7 mouse cellular contexts compared by ENCODE assay signal in the genomic region with DNA sequence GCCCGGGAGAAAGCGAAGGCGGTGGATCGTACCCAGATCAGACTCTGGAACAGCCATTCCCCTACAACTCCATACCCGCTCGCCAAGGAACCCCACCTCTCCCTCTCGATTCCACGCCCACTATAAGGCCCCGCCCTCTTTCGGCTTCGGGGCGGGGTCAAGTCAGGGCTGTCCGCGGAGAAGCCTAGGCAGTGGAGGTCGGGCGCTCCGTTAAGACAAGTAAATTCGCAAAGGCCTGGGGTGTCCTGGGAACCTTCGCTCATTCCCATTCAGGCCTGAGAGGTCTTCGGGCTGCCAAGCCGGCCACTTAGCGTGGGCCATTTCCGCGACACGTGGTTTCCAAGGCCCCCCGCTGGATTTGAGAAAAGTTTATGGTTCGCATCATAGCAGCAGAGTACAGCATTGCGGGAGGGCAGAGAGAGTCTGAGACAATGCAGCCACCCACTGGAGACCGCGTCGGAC. TPM values are rescaled to one million over a fixed set of nuclear protein-coding genes. Genes with fewer than 3 reads are reported as not detected.
DNase-seq lines count a peak whose midpoint lies in the region; ATAC-seq lines count a peak whose summit lies in the region.

TSS of gene Ptges2 (plus strand) at position 413 of the 462 bp plus-strand sequence.

- intact Hi-C loops in left cerebral cortex, postnatal 14 days (cut with DNase I), result no loop called here

- peak within 1 kb of the TSS; percentile 97 for H3K4me3 ChIP-seq in intestine, embryonic 14.5 days (ENCODE audit: low read depth, low read length)

- 1% methylated on average over 29 of the region's 31 CpGs for WGBS in intestine, embryonic 14.5 days

- ATAC-seq in intestine, embryonic 14.5 days (replicated peaks; ENCODE audit: low FRiP score, low TSS enrichment, low read depth), result peak; percentile 90

- peak within 1 kb of the TSS; percentile 95 for H3K27ac ChIP-seq in intestine, embryonic 14.5 days (ENCODE audit: low read depth)

- H3K36me3 ChIP-seq in intestine, embryonic 14.5 days (ENCODE audit: control insufficient read depth, insufficient read depth, low read length), result peaks cover 5% of the 10 kb centered on the region; the same call in 1 of the 2 replicates

- peak within 1 kb of the TSS; percentile 85 for H3K4me2 ChIP-seq in intestine, embryonic 14.5 days (ENCODE audit: low read length)

- peak within 1 kb of the TSS; percentile 72 for H3K9ac ChIP-seq in intestine, embryonic 14.5 days (ENCODE audit: low read length)

- H3K4me1 ChIP-seq in intestine, embryonic 14.5 days (replicated peaks; ENCODE audit: control insufficient read depth, insufficient read depth, low read length), result peaks cover 9% of the 10 kb centered on the region

- peak; percentile 95 to 96 for DNase-seq in adrenal gland, adult 18-20 months (ENCODE audit: low spot score in 2 of 2)
- DNase-seq in embryo, embryonic 10.5 days (ENCODE audit: low spot score), result peak; percentile 95
- peak; percentile 90 for DNase-seq in gastrocnemius, postnatal 25 days
- peak; percentile 99 for DNase-seq in intestine, embryonic 14.5 days (ENCODE audit: low spot score)
- DNase-seq in left cerebral cortex, postnatal 14 days (ENCODE audit: low spot score in 2 of 2), result peak; percentile 83 to 89
- DNase-seq in mesoderm, embryonic 11.5 days (ENCODE audit: low read depth, low spot score), result peak; percentile 89
- DNase-seq in skeletal muscle tissue, adult 2 months (ENCODE audit: low read depth, low spot score), result peak; percentile 77

- no peaks in the 10 kb centered on the region for H3K27me3 ChIP-seq in intestine, embryonic 14.5 days (replicated peaks; ENCODE audit: control insufficient read depth, insufficient read depth, low read length)

- no peaks in the 10 kb centered on the region for H3K9me3 ChIP-seq in intestine, embryonic 14.5 days (ENCODE audit: control insufficient read depth, low read length)

RNA-seq across cellular contexts. Expression of gene Ptges2, which starts in this region (rescaled TPM):
- 10 to 100 TPM; 56.9 to 66.5 TPM for total RNA-seq in adrenal gland, adult 18-20 months (2021)
- 10 to 100 TPM; 42.2 to 49.3 TPM for total RNA-seq in gastrocnemius, postnatal 25 days (2021)
- polyA plus RNA-seq in intestine, embryonic 14.5 days (2014; fragmentation: Nextera tagmentation; extraction: Ambion mirVana), result 36.4 and 37.0 TPM in 2 replicates
- 10 to 100 TPM; 43.5 to 48.3 TPM for total RNA-seq in left cerebral cortex, postnatal 14 days (2021)

Comparison
In these comparisons a context has a peak if more than half of its experiments do, and no peak if none do; other contexts are left out.
1. Peak in every context shown above with its lines: DNase-seq, ATAC-seq, H3K4me3 ChIP-seq and H3K27ac ChIP-seq.